Mouse (Mus musculus) brown adipose tissue, adult 24 weeks (tissue): ENCODE data around the gene Zbtb8a. TPM values are rescaled to one million over a fixed set of nuclear protein-coding genes. Genes with fewer than 3 reads are reported as not detected.
A peak's percentile ranks its signal among the peaks of the same experiment; 100 is the strongest.

ENCODE experiments used
- H3K27ac ChIP-seq: fragments of 200-500 bp; replicated peaks from 2 replicates; pipeline ENCODE4 v1.5.1; 2012; ENCODE audit warnings: low read depth, mild to moderate bottlenecking, low read length
- H3K4me1 ChIP-seq: fragments of 200-500 bp; 2 replicates; pipeline ENCODE4 v1.6.1; 2012; ENCODE audit warnings: low read length, mixed read lengths; ENCODE audit not compliant: control insufficient read depth, insufficient read depth, insufficient read length
- H3K4me3 ChIP-seq: fragments of 200-500 bp; 2 replicates; pipeline ENCODE4 v1.5.1; 2012; ENCODE audit warnings: low read depth, mild to moderate bottlenecking, low read length, moderate library complexity; ENCODE audit not compliant: insufficient read depth
- polyA plus RNA-seq: library from polyadenylated mRNA; stranded (reverse); fragments of >200 nt; gene quantifications from 2 replicates; pipeline ENCODE4 v1.2.4, GENCODE M21; 2012; ENCODE audit not compliant: missing spikeins, insufficient read depth, insufficient read length

Gene Zbtb8a
- polyA plus RNA-seq, 1 experiment = 1.5 TPM

DNA sequence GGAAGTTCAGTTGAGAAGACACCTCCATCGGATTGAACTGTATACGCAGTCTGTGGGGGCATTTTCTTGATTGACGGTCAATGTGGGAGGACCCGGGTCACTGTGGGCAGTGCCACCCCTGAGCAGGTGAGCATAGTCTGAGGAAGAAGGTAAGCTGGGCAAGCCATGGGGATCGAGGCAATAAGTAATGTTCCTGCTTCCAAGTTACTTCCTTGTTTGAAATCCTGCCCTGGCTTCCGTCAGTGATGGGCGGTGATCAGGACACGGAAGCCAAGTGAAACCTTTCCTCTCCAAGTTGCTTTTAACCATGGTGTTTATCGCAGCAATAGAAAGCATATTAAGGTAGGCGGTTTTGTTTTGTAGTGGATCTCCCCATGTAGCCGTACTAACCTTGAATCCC lies 7.8 kb upstream of the Zbtb8a start:
- Histone ChIP-seq H3K4me1 (peaks cover 4% of the 10 kb centered on the region; the same call in 1 of the 2 replicates), H3K4me3 (peak overlapping the region; percentile 39; the same call in 1 of the 2 replicates), H3K27ac (no peak overlapping the region)

DNA sequence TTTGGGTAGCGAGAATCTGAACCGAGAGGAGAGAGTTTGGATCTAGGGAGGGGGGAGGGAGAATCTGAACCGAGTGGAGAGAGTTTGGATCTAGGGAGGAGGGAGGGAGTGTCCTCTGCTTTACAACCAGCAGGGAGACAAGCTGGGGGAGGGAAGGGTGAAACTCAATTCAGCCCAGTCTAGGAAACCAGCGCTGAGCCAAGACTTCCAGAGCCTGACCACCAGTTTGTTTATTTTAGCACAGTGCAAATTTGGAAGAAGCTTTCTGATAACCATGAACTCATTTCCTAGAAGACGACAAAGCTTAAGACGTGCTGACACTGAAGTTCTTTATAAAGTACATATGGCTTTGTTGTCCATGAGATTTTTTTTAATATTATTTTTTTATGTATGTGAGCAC lies 6.5 kb upstream of the Zbtb8a start:
- H3K4me1 ChIP-seq = peaks cover 4% of the 10 kb centered on the region; the same call in 1 of the 2 replicates
- H3K27ac ChIP-seq = no peak overlapping the region
- no peak overlapping the region for H3K4me3 ChIP-seq

DNA sequence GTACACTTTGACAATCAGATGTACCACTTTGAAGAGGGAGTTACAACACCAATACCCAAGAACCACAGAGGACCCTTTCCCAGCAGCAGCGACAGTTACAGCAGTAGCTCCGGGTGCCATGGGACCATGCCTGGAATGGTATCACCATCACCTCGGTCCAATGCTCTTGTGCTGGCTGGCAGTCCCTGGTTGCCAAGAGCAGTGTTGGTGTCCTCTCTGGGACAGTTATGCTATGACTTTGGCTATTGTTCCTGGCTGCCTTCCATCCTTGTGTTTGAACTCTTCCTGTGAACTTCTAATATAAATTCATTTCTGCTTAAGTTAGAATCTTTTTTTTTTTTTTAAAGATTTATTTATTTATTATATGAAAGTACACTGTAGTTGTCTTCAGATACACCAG lies 5.7 kb upstream of the Zbtb8a start:
- Histone ChIP-seq H3K4me1 (peaks cover 4% of the 10 kb centered on the region; the same call in 1 of the 2 replicates), H3K27ac (no peak overlapping the region), H3K4me3 (no peak overlapping the region)

DNA sequence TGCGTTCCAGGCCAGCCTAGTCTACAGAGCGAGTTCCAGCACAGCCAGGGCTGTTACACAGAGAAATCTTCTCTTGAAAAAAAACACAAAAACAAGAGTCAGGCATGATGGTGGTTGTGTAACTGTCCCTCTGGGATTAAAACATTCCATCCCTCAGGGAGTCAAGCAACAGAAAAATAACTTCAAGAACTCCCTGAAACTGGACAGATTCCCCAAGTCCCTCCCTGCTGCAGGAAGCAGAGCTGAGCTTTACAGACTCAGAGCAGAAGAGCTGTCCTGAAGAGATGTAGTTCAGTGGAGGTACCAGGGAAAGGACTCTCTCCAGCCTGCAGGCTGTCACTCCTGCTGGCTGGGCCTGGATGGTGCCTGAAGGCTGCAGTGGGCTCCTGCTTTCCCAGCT lies 4.6 kb upstream of the Zbtb8a start:
- Histone ChIP-seq H3K4me1 (peaks cover 4% of the 10 kb centered on the region; the same call in 1 of the 2 replicates), H3K4me3 (peak overlapping the region; percentile 17; the same call in 1 of the 2 replicates), H3K27ac (no peak overlapping the region)

DNA sequence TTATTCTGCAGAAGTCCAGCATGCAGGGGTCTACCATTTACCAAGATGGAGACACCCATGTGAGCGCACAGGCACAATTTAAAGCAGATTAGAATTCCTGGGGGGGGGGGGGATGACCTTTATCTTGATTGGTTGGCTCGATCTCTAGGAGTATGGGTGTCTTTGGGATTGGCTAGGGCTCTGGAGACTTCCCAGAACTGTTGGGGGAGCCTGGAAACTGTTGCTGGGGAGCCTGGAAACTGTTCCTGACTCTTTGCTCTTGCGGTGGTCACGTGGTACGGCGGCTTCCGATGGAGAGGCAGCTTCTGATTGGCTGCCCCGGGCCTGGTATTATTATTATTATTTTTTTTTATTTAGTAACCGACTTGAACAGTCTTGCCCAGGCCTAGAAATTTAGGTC lies 4.1 kb upstream of the Zbtb8a start:
- H3K27ac ChIP-seq = no peak overlapping the region
- H3K4me3 ChIP-seq = no peak overlapping the region
- peaks cover 4% of the 10 kb centered on the region; the same call in 1 of the 2 replicates for H3K4me1 ChIP-seq

DNA sequence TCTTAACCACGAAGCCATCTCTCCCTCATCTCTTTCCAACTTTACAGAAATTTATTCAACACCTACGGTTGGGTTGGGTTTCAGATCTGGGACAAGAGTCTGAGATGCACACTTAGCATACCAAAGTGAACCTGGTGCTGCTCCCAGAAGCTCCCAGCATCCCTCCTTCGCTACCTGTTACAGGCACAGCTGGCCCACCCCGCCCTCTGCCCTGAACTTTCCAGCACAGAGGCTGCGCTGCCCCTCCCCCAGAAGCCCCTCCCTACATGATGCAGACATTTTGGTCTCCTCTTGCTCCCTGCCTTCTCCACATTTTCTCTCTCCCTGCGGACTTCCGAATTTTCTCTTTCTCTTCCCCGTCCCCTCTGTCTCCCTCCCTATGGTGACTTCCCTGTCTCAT lies 3.2 kb upstream of the Zbtb8a start:
- Histone ChIP-seq H3K4me1 (peaks cover 4% of the 10 kb centered on the region; the same call in 1 of the 2 replicates), H3K4me3 (no peak overlapping the region), H3K27ac (no peak overlapping the region)

DNA sequence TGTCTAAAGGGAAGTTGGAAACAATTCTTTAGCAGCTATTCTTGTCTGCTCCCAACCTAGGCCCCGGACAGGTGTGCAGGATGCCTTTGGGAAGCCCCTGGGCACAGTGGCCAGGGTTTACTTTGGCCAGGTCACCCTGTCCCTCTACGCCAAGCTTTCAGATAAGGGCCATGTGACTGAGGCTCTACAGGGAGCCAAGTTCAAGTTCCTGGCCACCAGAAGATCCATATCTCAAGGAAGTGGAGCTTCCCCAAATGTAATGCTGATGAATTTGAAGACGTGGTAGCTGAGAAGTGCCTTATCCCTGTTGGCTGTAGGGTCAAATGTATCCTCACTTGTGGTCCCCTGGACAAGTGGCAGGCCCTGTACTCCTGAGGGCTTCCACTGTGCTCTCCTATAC lies 1.9 kb upstream of the Zbtb8a start:
- Histone ChIP-seq H3K4me3 (no peak overlapping the region), H3K27ac (no peak overlapping the region), H3K4me1 (peaks cover under 1% of the 10 kb centered on the region; the same call in 1 of the 2 replicates)

DNA sequence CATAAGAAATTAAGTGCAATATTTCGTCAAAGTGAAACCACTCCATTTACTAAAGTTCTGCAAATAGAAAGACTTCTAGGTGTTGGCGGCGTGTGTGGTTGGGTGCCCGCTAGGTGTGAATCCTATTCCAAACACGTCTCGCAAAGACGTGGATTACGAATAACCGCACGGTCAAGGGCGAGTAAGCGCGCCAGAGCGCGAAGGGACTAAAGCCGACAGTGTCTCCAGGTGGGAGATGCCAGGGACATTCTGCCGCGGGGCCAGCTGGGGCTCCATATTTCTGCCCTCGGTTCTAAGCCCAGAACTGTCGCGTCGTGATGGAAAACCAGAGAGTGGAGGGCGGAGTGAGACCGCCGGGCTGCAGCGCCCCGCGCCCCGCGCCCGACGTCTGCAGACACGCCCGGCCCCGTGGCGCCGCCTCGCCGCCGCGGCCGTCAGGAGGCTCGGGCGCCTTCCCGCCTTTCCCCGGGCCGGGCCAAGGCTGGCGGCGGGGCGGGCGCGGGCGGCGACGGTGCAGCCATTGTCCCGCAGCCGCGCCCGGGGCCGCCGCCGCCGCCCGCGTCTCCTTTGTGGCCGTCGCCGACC lies 863 bp downstream of the Zbtb8a start:
- Histone ChIP-seq H3K27ac (no peak overlapping the region), H3K4me1 (0 out of 2 replicates have a peak, but pooled peaks cover 5% of the 10 kb centered on the region), H3K4me3 (peak overlapping the region; percentile 99)

DNA sequence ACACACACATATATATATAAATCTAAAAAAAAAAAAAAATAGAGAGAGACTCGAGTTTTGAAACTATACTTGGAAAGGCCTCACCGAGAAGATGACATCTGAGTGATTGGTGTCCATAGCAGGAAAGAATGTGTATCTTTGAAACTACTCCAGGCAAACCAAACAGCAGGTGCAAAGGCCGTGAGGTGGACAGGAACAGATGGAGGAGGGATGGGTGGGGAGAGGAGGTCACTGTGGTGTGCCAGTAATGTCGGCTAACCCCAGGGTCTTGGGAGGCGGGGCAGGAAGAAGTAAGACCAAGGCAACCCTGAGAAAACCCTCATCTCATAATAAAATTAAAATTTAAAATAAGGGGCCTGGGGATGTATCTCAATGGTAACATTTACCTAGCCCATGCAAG lies 2.1 kb downstream of the Zbtb8a start:
- Histone ChIP-seq H3K27ac (no peak overlapping the region), H3K4me3 (no peak overlapping the region), H3K4me1 (0 out of 2 replicates have a peak, but pooled peaks cover 5% of the 10 kb centered on the region)

DNA sequence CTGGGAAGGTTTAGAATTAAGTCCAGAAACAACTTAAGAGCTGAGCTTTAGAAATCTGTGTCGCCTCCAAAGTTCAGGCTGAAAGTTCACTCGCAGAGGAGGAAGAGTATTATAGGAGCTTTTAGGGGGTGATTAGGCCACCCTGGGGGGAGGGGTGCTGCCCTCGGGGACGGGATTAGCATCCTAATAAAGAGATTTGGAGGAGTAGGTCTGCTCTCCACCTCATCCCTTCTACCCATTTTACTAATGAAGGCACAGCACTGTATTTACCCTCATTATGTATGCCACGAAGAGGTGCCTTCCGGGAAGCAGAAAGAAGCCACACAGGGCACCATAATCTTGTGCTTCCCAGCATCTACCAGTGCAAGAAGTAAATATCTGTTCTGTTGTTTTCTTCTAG lies 2.9 kb downstream of the Zbtb8a start:
- Histone ChIP-seq H3K4me1 (0 out of 2 replicates have a peak, but pooled peaks cover 5% of the 10 kb centered on the region), H3K27ac (no peak overlapping the region), H3K4me3 (no peak overlapping the region)

DNA sequence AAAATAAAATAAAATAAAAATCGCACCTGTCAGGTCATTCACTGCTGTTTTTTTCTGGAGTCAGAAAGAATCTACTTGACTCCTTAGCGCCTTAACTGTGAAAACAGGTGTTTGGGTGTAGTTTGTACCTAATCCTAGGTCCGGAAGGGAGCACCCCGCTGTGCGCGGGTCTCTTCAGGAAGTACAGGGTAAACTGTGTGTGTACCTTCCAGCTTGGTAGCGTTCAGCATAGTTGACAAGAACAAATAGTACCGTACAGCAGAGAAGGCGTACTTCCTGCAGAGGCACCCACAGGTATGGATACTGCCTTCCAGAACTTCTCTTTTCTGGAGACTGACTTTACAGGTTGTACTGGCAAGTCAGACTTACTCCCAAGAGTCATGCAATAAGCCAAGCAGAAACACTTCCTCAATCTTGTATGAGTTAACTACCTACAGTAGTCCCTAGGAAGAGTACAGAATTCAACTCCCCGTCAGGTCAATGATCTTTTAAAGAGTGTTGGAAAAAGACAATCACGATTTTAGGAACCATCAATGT lies 3.6 kb downstream of the Zbtb8a start:
- Histone ChIP-seq H3K27ac (no peak overlapping the region), H3K4me1 (0 out of 2 replicates have a peak, but pooled peaks cover 5% of the 10 kb centered on the region), H3K4me3 (no peak overlapping the region)

DNA sequence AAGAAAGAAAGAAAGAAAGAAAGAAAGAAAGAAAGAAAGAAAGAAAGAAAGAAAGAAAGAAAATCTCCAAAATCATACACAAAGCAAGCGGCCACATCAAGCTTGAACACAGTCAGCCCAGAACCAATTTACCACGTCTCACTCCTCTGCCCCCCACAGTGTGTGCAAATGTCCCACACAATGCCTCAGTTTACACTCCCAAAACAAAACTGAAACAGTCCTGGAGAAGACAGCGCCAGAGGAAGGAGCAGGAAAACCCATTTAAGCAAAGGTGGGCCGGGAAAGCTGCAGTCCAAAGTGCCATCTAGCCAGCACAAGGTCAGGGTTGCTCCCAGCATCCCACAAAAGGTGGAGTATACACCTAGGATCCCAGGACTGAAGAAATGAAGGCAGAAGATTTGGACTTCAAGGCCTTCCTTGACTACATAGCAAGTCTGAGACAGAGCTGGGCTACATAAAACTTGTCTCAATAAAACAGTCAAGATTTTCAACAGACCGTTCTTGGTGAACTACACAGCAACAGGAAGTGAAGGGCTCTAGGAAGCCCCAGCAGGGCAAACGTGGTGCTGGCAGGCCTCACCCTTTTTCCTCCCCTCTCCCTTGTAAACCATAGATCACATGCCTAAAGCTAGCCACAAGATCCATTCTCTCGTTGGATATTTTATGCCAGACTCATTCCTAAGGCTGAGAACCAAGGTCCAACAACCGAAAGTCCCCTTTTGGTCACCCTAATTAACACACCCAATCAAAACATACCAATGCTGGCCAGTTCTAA lies 4.5 kb downstream of the Zbtb8a start:
- Histone ChIP-seq H3K4me3 (no peak overlapping the region), H3K27ac (no peak overlapping the region), H3K4me1 (0 out of 2 replicates have a peak, but pooled peaks cover 5% of the 10 kb centered on the region)

DNA sequence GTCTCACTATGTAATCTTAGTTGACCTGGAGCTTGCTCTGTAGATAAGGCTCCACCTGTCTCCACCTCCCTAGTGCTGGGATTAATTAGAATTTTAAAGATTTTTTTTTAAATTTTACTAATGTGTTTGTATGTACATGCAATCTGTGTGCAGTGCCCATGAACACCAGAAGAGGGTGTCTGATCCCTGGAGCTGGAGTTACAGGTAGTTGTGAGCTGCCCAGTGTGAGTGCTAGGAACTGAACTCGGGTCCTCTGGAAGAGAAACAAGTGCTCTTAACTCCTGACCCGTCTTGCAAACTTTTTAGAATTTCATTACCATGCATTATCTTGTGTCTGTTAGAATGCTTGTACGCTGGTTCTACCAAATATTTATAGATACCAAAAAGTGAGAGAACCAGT lies 6.5 kb downstream of the Zbtb8a start:
- no peak overlapping the region for H3K27ac ChIP-seq
- H3K4me3 ChIP-seq = no peak overlapping the region
- H3K4me1 ChIP-seq = 0 out of 2 replicates have a peak, but pooled peaks cover 5% of the 10 kb centered on the region

DNA sequence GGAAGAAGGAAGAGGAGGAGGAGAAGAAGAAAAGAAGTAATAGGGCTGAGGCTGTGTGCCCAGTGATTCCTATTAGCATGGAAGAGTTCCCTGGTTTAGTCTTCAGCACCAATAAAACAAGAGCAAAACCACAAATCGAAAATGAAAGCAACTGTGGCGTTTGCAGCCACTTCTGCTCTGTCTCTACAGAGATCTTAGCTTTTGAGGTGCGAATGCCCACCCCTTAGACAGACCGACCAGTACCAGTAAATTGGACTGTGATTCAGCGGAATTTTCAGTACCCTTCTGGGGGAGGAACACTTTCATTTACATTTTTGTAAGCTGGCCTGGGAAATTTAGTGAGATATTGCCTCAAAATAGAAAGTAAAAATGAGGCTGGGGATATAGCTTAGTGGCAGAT lies 12.7 kb downstream of the Zbtb8a start:
- Histone ChIP-seq H3K4me1 (no peaks in the 10 kb centered on the region), H3K4me3 (no peak overlapping the region), H3K27ac (no peak overlapping the region)

DNA sequence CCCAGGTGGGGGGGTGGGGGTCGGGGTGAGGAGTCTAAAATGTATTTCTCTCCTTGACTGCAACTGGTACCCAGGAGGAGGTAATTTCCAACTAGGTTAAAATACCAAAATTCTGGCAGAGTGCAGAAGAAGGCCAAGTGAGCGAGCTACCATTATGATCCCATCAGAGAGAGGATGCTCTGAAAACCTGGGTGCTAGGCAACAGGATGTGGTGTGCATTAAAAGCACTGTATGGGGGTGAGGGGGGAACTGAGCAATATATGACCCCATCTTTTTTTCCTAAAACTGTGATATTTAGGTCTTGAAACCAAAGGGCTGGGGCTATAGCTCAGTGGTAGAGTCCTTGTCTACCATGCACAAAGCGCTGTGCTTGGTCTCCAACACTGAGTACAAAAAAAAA lies 13.5 kb downstream of the Zbtb8a start:
- Histone ChIP-seq H3K4me1 (no peaks in the 10 kb centered on the region), H3K27ac (no peak overlapping the region), H3K4me3 (no peak overlapping the region)
